Mouse (Mus musculus) gonadal fat pad, adult 2 months (tissue): ENCODE measurements around the gene Ces1a. TPM values are rescaled to one million over a fixed set of nuclear protein-coding genes. Genes with fewer than 3 reads are reported as not detected.

Experiments
- DNase-seq: peaks from one replicate; pipeline ENCODE4 v3.0.0-alpha.2; 2012; ENCODE audit warnings: low read depth
- polyA plus RNA-seq: library from polyadenylated mRNA; depleted of rRNA; stranded (reverse); fragments of >200 nt; gene quantifications from 2 replicates; pipeline ENCODE4 v1.2.3, GENCODE M21; 2012; rRNA removed

Gene Ces1a
- polyA plus RNA-seq, 1 experiment = not detected

DNA sequence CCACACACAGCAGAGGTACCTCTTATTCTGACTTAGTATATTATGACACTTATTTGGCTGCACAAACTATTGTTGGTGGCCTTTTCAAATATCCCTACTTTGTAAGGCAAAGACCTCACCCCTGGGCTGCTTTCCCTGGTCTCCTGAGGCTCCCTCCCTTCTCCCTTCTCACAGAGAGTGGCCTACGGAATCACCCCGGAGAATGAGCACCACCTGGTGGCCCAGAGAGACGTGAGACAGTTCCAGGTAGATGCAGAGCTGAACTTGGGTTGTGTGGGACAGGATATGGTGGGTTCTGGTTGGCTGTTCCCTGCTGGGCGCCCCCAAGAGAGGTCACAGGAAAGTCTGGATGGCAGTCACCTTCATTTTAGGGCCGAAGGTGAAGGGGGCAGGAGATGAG is 51.2 kb downstream of the Ces1a start:
- DNase-seq = no peak

- DNase-seq = no peak
These were observed 63.6 kb downstream of the Ces1a start for GRCm38 (mm10) chr8:92984376-92984775.

DNA sequence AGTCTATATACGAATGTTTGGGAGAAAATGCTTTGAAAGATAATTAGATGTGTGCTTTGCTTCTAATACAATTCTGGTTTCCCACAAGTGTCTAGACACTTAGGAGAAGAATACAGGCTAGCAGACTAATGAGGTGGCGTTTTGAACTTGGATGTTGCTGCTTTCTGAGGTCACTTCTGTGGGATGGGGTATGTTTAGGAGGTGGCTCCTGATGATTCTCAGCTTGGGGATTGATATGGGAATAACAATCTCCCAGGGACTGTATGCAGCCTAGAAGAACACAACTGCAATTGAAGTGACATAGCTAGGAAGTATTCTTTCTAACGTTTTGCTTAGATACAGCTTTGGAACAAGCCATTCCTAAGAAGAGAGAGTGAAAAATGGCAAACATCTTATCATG is 65.5 kb downstream of the Ces1a start:
- DNase-seq = no peak

DNA sequence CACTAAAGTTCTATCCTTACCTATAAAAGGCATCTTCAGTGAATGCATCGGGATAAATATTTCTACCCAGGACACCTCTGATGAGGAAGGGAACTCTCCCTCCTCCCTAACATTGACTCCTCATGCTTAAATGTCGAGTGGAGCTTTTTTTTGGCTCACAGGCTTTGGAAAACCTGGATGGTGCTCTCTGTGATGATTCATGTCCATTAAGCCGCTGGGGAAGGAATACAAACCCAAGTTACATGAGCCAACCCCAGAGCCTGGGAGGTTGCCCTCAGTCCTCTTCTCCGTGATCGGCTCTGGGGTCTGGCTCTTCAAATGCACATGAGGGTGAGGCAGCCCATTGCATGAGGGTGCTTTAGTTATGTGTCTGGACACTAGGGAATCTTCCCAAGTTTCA is 71.3 kb downstream of the Ces1a start:
- no peak for DNase-seq

- no peak for DNase-seq
These were observed 75.0 kb downstream of the Ces1a start for GRCm38 (mm10) chr8:92972949-92973348.

Other genes with a start within 250 kb of the Ces1a start
- gene Mmp2, start 220.9 kb downstream of the Ces1a start, polyA plus RNA-seq = 51.3 and 53.6 TPM in 2 replicates
- gene Lpcat2, start 192.9 kb downstream of the Ces1a start, polyA plus RNA-seq = 1.8 and 2.7 TPM in 2 replicates
- gene Capns2, start 146.8 kb downstream of the Ces1a start, polyA plus RNA-seq = 0.13 and 0.15 TPM in 2 replicates
- 0.42 and 0.90 TPM in 2 replicates for gene Slc6a2, start 88.1 kb downstream of the Ces1a start, polyA plus RNA-seq
- 0.27 and 0.35 TPM in 2 replicates for gene Ces1b, start 31.8 kb upstream of the Ces1a start, polyA plus RNA-seq
- 1.7 TPM in 1 of 2 replicates, not detected in the other for gene Ces1c, start 83.1 kb upstream of the Ces1a start, polyA plus RNA-seq
- 764 and 996 TPM in 2 replicates for gene Ces1d, start 149.6 kb upstream of the Ces1a start, polyA plus RNA-seq
- gene Ces1e, start 181.4 kb upstream of the Ces1a start, polyA plus RNA-seq = 4.3 and 7.2 TPM in 2 replicates
- 19.4 and 35.6 TPM in 2 replicates for gene Ces1f, start 231.6 kb upstream of the Ces1a start, polyA plus RNA-seq